Mouse (Mus musculus) myocyte (in vitro differentiated cells): ENCODE results near the gene Myh7.

Experiments used
- POLR2A ChIP-seq: IDR thresholded peaks from one replicate; pipeline ENCODE4 v1.6.1; 2011; ENCODE audit warnings: low read depth, mild to moderate bottlenecking, control low read depth, moderate library complexity; ENCODE audit not compliant: insufficient read length
- REST ChIP-seq: IDR thresholded peaks from one replicate; pipeline ENCODE4 v1.6.1; 2011; ENCODE audit warnings: mild to moderate bottlenecking, control low read depth, moderate library complexity; ENCODE audit not compliant: insufficient read depth, insufficient read length
- TCF3 ChIP-seq: IDR thresholded peaks from one replicate; pipeline ENCODE4 v1.6.1; 2011; ENCODE audit warnings: low read depth, control low read depth; ENCODE audit not compliant: insufficient read length
- USF1 ChIP-seq: IDR thresholded peaks from one replicate; pipeline ENCODE4 v1.6.1; 2011; ENCODE audit warnings: low read depth, mild to moderate bottlenecking, control low read depth, moderate library complexity

- TF ChIP-seq POLR2A (no peak), TCF3 (no peak), USF1 (no peak), REST (no peak)
Observed at GRCm38 (mm10) chr14:54948781-54949180, 45.6 kb downstream of the Myh7 start.
